Mouse (Mus musculus): ENCODE measurements around the gene Oas3.

Oas3 gene

GRCm38 (mm10) chr5:120703660-120704059 is 73.8 kb downstream of the Oas3 start:
- no peak for DNase-seq (ENCODE audit: low spot score in 2 of 2)

Measured in heart, adult 9 months (tissue).